Mouse (Mus musculus) C3H10T1/2 (cell line): ENCODE results near the gene 4933417A18Rik. TPM values are rescaled to one million over a fixed set of nuclear protein-coding genes. Genes with fewer than 3 reads are reported as not detected.

ENCODE experiments used
- polyA plus RNA-seq, 2 experiments: library from polyadenylated mRNA; unstranded; fragments of >200 nt; fragmentation: generic; extraction: Trizol; gene quantifications; one replicate each; pipeline ENCODE4 v1.2.1; 2012; ENCODE audit warnings: missing spikeins in 2 of 2

The 4933417A18Rik gene
- not detected for polyA plus RNA-seq

DNA sequence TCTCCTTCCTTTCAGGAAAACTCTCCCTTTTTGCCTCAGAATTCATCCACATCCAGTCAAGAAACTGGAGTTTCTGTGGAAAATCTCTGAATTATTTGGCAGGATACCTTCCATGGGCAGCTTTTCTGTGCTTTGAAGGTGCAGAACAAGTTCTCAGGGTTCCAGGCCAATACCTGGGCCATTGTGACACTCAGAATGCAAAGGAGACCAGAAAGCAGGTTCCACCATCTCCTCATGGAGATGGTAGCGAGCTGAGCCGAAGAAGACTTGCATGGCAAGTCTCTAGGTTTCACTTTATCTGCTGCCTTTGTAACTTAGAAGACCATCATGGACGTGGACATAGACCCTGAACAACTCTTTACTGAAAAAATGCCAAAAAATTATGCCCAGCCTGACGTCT, at the start of gene 4933417A18Rik, which contains the start of gene Fam217a:
4933417A18Rik (plus strand) TSS at position 200 of the 400 bp plus-strand sequence.
Fam217a (minus strand) TSS at position 101 of the 400 bp plus-strand sequence.

DNA sequence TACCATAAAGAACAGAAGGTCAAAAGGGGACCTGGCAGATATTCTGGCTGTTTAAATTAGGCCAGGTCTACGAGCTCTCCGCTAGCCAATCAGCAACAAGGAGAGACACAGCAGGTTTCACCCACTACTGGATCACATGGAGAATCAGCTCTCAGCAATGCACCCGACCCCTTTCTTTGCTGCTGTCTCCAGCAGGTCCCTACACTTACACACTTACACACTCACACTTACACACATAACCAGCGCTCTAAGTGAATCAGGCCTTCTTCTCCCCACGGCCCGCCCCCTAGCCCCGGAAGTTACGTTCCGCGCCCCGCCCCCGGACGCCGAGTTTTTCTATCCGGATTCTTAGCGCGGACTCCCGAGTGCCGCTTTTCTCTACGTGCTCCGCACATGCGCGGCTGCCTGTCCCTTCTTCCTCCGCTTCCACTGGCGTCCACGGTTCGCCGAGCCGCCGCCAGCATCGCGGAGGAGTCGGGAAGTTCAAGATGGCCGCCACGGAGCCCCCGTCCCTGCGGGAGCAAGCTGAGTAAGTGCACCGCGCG, 49.0 kb upstream of the 4933417A18Rik start, which contains the start of gene Prpf4b:
Prpf4b (plus strand) TSS at position 137 of the 545 bp plus-strand sequence.

DNA sequence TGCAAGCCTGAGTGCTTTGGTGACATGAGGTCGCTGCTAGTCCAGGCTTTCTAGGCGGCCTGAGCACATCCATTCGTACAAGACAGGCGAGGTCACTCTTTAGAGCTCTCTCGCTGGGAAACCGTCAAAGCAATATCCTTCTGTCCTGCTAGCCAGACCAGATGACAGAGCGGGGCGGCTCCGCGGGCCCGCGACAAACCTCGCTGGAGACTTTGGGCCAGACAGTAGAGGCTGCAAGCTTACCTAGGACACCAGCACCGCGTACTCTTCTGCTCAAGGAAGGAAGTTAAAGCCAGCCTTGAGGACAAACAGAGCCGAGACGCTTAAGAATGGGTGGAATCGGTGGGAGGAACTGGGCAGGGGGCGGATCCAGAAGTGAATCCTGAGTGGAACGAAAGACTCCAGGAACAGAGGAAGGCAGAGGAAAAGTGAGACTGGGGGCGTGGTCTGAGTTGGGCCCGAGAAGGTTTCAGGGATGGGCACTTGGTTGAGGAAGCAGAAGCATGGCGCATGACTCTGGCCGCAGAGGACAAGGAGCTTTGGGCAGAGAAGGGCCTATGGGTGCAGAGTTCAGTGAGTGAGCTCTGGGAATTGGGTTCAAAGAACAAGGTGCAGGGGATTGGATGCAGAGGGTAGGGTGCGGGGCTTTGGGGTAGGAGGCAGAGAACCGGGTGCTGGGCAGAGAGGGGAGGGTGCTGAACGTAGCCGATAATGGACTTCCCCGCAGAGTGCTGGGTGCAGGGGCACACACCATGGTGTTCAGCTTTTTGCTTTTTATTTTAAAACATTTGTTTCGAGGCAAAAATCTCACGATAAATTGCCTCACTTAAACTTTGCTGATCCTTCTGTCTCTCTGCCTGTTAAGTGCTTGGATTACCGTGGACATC, 39.5 kb downstream of the 4933417A18Rik start, which contains the start of gene Eci3:
Eci3 (minus strand) TSS at position 300 of the 887 bp plus-strand sequence.

Other genes with a start within 250 kb of the 4933417A18Rik start
- not detected for gene Fam50b, start 189.6 kb upstream of the 4933417A18Rik start, polyA plus RNA-seq
- 1 to 10 TPM; 1.4 to 9.5 TPM for gene Prpf4b, start 49.1 kb upstream of the 4933417A18Rik start, polyA plus RNA-seq
- gene Fam217a, start 99 bp upstream of the 4933417A18Rik start, polyA plus RNA-seq = under 1 TPM in 1 of 2 experiments, not detected in 1; 0.04 TPM
- gene Eci3, start 39.4 kb downstream of the 4933417A18Rik start, polyA plus RNA-seq = under 1 TPM in 1 of 2 experiments, not detected in 1; 0.04 TPM
- gene Eci2, start 102.7 kb downstream of the 4933417A18Rik start, polyA plus RNA-seq = 100 to 1,000 TPM in 1 of 2 experiments, 10 to 100 TPM in 1; 48.4 to 184 TPM